In the genomic region with DNA sequence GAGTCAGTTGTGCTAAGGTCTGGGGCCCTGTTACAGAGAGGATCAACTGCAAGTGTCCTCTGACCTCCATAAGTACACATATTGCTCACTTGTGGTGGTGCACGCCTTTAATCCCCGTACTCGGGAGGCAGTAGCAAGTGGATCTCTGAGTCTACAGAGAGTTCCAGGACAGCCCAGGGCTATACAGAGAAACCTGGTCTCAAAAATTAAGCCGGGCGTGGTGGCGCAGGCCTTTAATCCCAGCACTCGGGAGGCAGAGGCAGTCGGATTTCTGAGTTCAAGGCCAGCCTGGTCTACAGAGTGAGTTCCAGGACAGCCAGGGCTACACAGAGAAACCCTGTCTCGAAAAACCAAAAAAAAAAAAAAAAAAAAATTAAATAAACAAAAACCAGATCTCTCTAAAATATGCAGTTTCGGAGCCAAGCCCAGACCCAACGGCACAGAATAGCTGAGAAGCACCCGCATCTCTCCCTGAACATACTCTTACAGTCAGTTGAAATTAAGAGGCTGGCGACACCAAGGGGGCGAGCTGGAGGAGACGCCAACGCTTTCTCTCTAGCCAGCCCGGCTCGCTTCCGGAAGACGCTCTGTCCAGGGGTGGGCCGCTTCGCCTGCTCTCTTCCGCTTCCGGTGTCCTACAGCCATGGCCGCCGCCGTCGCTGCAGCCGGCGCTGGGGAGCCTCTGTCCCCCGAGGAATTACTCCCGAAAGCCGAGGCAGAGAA, we compare ENCODE assay signal across 8 mouse cellular contexts. TPM values are rescaled to one million over a fixed set of nuclear protein-coding genes. Genes with fewer than 3 reads are reported as not detected.
DNase-seq lines count a peak whose midpoint lies in the region; ATAC-seq and TF ChIP-seq lines count a peak whose summit lies in the region.

A gene (plus strand): TSS at position 613 of the 723 bp plus-strand sequence.

- H3K4me3 ChIP-seq in ES-Bruce4 (ENCODE audit: low read depth, low read length) = peak within 1 kb of the TSS; percentile 91
- H3K4me3 ChIP-seq in forebrain, embryonic 14.5 days (ENCODE audit: low read depth, low read length) = peak within 1 kb of the TSS; percentile 90
- peak within 1 kb of the TSS; percentile 95 for H3K4me3 ChIP-seq in lung, adult 2 months (replicated peaks; ENCODE audit: extremely low read depth, low read depth, low read length)

- no peaks in the 10 kb centered on the region for H3K9me3 ChIP-seq in ES-Bruce4 (replicated peaks; ENCODE audit: control insufficient read depth, insufficient read depth, low read length, poor library complexity, severe bottlenecking)
- H3K9me3 ChIP-seq in forebrain, embryonic 14.5 days (replicated peaks; ENCODE audit: control insufficient read depth, low read length) = no peaks in the 10 kb centered on the region

- no peaks in the 10 kb centered on the region for H3K27me3 ChIP-seq in ES-Bruce4 (ENCODE audit: control insufficient read depth, insufficient read depth, low read length, poor library complexity, severe bottlenecking)
- H3K27me3 ChIP-seq in forebrain, embryonic 14.5 days (replicated peaks; ENCODE audit: control insufficient read depth, insufficient read depth, low read length) = no peaks in the 10 kb centered on the region

- peak; percentile 97 for ATAC-seq in cerebellum, adult (ENCODE audit: insufficient number of reproducible peaks, low FRiP score, low TSS enrichment)
- ATAC-seq in forebrain, embryonic 14.5 days = peak; percentile 98
- ATAC-seq in neutrophil, adult 5-6 weeks (ENCODE audit: extremely low read depth, insufficient number of reproducible peaks, low FRiP score, poor library complexity, severe bottlenecking) = peak; percentile 95

- no peak for TF ChIP-seq POLR2A in ES-Bruce4 (IDR thresholded peaks at IDR 0.05; ENCODE audit: insufficient read depth, low read length)
- peak; percentile 51; the same call in 1 of the 2 replicates for TF ChIP-seq POLR2A in lung, adult 2 months (IDR thresholded peaks at IDR 0.05; ENCODE audit: borderline replicate concordance, extremely low read depth, low read depth, low read length)

- WGBS in forebrain, embryonic 14.5 days = 18% methylated on average over 33 of the region's 33 CpGs
- 15% methylated on average over 33 of the region's 33 CpGs for WGBS in lung, adult 2 months

- H3K36me3 ChIP-seq in ES-Bruce4 (ENCODE audit: control insufficient read depth, insufficient read depth, low read length, poor library complexity, severe bottlenecking) = peaks cover 37% of the 10 kb centered on the region
- peaks cover 58% of the 10 kb centered on the region for H3K36me3 ChIP-seq in forebrain, embryonic 14.5 days (ENCODE audit: control insufficient read depth, insufficient read depth, low read length)

- peak within 1 kb of the TSS; percentile 78 for H3K27ac ChIP-seq in ES-Bruce4 (ENCODE audit: insufficient read depth, low read length)
- no peak within 1 kb of the TSS for H3K27ac ChIP-seq in forebrain, embryonic 14.5 days (ENCODE audit: low read depth, low read length)

- DNase-seq in forebrain, embryonic 14.5 days (ENCODE audit: low spot score) = peak; percentile 97
- DNase-seq in heart, postnatal 14 days = peak; percentile 89 to 92
- peak; percentile 89 to 91 for DNase-seq in layer of hippocampus, adult 18-20 months (ENCODE audit: low spot score in 2 of 2)
- peak; percentile 79 for DNase-seq in lung, adult 2 months
- peak; percentile 84 to 86 for DNase-seq in thymus, adult 18-20 months

- no peaks in the 10 kb centered on the region for H3K4me1 ChIP-seq in ES-Bruce4 (ENCODE audit: control insufficient read depth, insufficient read depth, low read length)
- H3K4me1 ChIP-seq in forebrain, embryonic 14.5 days (ENCODE audit: control insufficient read depth, insufficient read depth, low read length) = 0 out of 2 replicates have a peak, but pooled peaks cover 4% of the 10 kb centered on the region
- peaks cover 5% of the 10 kb centered on the region; the same call in 1 of the 2 replicates for H3K4me1 ChIP-seq in lung, adult 2 months (ENCODE audit: control insufficient read depth, insufficient read depth, low read length)

- H3K9ac ChIP-seq in ES-Bruce4 (ENCODE audit: low read depth, poor library complexity, severe bottlenecking) = peak within 1 kb of the TSS; percentile 92
- H3K9ac ChIP-seq in forebrain, embryonic 14.5 days (ENCODE audit: low read length) = peak within 1 kb of the TSS; percentile 74

- H3K4me2 ChIP-seq in forebrain, embryonic 14.5 days (ENCODE audit: low read length) = peak within 1 kb of the TSS; percentile 72

- peak; percentile 45 for TF ChIP-seq CTCF in ES-Bruce4 (IDR thresholded peaks at IDR 0.05; ENCODE audit: low read depth, low read length)
- peak; percentile 60 for TF ChIP-seq CTCF in lung, adult 2 months (IDR thresholded peaks at IDR 0.05; ENCODE audit: insufficient read depth, low read length)

- intact Hi-C loops in heart, postnatal 14 days (cut with DNase I) = loop anchor here (2.0 kb wide), 1 partner anchor 16 kb away; a partner anchor contains a TSS

- TF ChIP-seq EP300 in ES-Bruce4 (IDR thresholded peaks at IDR 0.05; ENCODE audit: insufficient read depth, low read depth, low read length) = peak; percentile 56; the same call in 1 of the 2 replicates

RNA-seq across cellular contexts. Expression of the gene that starts here (rescaled TPM):
- polyA plus RNA-seq in ES-Bruce4 (2011; ENCODE audit: insufficient read depth, insufficient read length, low read depth, missing spikeins) = 131 and 145 TPM in 2 replicates
- polyA plus RNA-seq in forebrain, embryonic 14.5 days (2014; fragmentation: Nextera tagmentation; extraction: Ambion mirVana) = 299 and 300 TPM in 2 replicates
- 100 to 1,000 TPM; 109 to 139 TPM for total RNA-seq in heart, postnatal 14 days (2021)
- total RNA-seq in layer of hippocampus, adult 18-20 months (2021) = 10 to 100 TPM; 96.4 to 98.2 TPM
- 21.3 and 31.9 TPM in 2 replicates for polyA plus RNA-seq in lung, adult 2 months (2012; rRNA removed)
- 68.0 and 76.0 TPM in 2 replicates for total RNA-seq in neutrophil, adult 5-6 weeks (2017)
